Mouse (Mus musculus): ENCODE measurements around the gene Alg14. TPM values are rescaled to one million over a fixed set of nuclear protein-coding genes. Genes with fewer than 3 reads are reported as not detected.

The Alg14 gene
- total RNA-seq, 2 experiments from 2014 or later, result 12.2 to 12.7 TPM

DNA sequence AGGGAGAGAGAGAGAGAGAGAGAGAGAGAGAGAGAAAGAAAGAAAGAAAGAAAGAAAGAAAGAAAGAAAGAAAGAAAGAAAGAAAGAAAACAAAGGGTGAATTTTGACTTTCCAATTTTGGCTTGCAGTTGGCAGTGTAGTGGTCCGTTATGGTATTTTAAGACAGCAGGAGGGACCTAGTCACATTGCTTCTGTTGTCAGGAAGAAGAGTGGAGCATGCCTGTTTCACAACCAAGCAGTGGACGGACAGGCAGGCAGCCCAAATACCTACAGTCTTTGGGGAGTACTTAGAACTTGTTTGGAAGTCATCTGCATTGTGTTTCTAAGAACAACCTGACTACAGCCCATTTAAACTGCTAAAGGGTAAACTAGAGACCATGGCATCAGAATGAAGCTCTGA is 47.1 kb downstream of the Alg14 start:
- no peak for DNase-seq

DNA sequence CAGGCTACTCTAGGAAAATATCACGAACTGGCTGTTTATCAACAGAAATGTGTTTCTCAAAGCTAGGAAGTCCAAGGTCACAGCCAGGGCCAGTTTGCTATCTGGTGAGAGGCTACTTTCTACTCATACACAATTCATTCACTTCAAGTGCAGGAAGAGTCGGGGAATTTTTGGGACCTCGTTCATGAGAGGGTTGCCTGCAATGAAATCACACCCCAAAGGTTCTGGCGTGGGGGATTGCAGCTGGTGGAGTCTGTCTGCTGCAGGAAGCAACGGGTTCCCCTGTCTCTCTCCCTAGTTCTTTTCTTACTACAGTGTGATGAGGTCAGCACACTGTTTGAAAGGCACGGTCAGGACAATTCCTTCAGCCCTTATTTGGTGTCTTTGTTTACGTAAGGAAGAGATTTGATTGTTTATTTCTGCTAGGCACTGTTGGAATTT is 48.8 kb downstream of the Alg14 start:
- DNase-seq, result no peak

DNA sequence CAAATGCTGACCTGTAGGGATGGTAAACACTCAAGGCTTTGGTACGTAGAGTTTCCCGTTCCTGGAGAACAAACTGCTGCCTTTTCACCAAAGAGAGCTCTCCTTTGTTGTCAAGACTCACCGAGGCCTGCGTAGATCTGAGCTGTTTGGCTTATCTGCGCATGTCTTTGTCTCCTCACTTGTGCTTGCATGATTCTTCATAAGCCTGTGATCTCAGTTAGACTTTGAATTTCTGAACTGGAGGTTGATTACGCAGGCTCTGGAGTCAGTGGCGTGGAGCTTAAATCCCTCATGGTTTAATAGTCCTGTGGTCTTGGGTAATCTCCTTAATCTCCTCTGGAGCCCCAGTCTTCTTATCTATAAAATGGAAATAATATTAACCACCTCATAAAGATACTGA is 51.7 kb downstream of the Alg14 start:
- no peak for DNase-seq

DNA sequence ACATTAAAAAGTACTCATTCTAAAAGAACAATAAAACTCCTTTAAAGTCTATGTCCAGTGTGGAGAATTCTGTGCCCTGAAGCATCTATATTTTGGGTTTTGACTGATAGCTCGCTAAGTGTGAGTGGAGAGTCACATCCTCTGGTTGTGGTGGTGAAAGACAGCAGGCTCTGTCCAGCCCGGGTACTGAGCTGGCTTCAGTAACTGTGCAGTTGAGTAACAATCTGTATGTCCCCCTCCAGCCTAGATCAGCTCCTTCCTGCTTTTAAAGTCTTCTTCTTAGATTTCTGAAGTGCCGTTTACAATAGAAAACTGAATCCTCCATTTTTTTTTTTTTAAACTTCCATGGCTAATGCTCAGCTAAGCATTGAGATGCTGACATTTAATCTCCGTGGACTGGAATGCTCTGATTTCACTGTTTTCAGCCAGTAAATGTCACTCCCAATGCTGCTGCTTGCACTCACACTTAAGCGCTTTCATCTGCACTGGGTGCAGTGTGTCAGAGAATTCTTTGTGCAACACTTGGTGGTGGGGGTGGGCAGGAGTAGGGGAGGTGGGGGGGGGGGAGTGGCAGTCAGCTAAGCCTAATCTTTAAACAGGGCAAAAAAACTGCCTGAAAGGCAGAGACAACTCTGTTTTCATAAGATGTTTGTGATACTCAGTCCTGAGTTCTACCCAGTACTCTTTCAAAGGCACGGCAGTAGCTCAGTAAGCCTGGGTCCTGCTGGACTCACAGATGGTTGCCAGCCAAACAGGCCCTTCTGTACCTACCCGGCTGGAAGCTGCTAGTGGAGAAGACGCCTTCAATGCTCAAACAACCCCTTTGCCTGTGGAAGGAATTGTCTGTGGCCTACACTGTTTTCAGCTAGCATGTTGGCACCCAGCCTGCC is 52.7 kb downstream of the Alg14 start:
- no peak for DNase-seq

DNA sequence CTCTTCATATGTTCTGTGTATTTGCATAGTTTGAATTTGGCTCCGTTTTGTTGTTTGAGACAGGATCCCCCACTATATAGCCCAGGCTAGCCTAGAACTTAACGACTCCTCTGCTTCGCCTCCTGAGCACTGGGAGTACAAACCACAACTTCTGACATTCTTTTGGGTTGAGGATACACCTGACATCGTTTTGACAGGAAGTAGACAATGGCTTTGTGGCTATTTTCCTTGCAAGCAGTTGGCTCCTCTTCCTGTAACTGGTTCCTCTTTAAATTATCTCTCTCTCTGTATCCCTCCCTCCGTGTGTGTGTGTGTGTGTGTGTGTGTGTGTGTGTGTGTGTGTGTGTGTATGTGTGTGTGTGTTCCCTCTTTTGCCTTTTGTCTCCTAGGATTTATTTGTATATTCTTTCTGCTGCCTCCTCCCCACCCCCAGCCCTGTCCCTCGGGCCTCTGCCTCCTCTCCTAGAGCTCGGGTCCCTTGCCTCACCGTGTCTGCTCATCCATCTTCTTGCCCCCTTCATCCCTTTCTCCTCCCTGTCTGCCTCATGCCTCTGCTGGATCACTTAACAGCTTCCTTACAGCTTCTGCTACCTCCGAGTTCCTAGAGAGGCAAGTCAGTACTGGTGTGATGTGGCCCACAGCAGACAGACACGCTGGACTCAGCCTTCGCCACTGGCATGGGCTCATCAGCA is 53.5 kb downstream of the Alg14 start:
- DNase-seq, result no peak

DNA sequence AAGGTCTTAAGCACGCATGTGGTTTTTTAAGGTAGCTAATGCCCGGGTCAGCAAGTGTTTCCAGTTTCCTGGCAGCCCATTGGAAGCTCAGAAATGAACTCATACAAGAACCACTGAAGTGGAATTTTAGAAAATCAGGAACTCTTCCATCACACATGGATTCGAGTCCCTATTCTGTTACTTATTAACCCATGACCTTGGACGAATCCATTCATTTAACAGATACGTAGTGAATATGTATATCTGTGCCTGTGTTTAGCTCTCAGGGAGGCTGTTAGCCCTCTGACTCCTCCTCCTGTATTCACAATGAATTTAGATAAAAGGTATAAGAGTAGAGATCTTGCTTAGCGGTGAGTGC is 54.0 kb downstream of the Alg14 start:
- no peak for DNase-seq

DNA sequence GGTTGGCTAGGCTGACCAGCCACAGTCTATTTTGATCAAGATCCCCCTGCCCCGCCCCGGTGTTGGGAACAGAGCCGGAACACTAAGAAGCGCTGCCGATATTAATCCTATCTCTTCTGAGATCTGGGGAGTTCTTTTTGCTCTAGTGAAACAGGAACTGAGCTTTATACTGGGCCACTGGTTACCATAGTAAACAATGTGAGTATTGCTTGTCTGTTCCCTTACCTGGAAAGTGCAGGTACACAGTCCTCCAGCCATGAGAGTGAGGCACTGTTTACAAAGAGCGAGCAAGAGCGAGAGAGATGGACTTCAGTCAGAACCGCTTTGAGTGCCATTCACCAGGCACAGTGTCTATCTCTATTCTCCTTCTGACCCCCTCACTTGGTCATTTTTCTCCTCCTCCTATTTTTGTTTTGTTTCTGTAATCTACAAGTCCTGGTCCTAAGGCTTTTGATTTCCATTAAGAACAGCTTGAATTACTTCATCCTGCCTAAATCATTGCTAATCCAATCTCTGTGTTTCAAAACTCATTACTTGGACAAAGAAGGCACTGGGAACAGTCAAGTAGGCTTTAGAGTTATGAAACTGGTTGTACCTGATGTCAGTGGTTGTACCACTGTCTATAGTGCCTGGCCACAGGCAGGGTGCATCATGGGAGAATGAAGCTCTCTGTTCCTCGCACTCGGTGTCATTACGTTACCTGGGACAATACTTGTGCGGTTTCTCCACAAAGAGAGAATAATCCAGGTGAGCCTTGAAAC is 55.1 kb downstream of the Alg14 start:
- no peak for DNase-seq

DNA sequence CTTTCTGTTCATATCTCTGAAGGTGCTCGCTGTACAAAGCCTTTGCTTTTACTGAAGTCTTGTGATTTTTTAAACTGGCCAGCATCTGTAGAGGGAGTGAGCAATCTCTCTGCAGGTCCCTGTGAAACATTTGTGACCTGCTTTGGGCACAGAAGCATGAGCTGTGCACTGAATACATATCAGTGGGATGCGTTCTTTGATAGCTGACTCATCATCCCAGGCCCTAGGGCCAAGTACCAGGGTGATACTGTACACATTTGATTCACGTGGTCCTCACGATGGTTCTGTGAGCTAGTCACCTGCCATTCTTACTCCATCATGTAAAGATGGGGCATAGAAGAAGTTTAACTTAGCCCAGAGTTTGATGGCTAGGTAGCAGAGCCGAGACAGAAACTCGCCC is 57.2 kb downstream of the Alg14 start:
- DNase-seq, result no peak

DNA sequence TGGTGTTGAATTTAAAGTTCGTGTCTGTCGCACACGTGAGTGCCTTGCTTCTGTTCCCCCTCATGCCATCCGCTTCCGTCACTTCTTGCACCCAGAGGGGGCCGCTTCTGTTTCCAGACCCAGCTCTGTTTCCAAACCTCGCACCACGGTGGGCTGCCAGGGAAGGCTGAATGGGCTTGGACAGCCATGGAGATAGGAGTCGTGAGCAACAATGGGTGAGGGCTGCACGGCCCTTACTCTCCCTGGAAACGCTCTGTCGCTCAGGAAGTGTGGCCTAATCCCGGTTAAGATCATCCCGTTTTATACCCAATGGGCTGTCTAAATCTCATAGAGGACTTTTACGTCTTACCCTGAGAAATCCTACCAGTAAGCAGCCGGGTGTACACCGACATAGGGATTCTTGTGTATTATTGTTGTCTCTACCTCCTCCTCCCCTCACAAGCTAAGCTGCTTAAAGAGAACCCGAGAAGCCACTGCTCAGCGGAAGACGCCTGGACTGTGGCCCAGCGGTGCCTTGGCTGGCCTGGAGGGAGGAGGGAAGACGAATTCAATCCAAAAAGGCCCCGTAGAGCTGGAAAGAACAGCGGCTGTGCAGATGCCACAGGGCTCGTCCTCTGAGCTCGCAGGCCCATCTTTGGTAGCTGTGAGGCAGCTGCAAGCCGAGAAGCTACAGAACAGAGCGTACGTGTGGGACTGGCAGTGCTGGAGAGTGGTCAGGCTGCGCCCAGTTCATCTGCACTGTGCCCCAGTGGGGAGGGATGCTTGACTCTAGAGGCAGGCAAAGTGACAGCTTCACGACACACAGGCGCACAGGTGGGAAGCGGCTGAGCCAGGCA is 58.0 kb downstream of the Alg14 start:
- no peak for DNase-seq

DNA sequence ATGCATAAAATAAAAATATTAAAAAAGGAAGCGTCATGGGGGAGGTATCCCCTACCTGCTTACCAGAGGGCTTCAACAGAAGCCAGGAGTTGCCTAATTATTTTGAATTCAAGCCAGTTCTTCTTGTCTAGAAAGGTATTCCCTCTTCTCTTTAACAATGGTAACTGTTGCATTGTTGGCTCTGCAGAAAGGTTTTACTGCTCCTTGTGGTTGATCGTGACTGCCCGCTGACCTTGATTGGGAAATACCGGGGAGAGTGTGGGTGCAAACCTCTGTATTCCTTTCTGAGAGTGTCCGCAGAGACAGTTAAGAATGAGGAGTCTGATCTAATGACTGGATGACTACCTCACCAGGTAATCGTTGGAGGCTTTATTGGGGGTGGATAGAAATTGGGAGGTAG is 59.7 kb downstream of the Alg14 start:
- no peak for DNase-seq

DNA sequence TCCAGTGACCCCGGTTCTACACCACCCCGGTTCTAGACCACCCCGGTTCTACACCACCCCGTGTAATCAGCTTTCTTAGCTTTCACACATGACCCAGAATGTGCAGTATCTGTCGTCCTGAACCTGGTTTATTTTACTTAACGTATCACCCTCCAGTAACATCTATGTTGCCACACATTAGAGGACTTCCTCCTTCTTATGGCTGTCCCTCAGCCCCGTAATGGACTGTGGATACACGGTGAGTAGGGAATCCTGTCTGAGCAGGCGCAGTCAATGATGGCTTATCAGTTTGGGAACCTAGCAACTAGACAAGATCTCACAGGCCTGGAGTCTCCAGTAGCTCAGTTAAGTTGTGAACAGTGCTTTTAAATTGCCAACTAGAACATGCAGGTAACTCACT is 62.7 kb downstream of the Alg14 start:
- DNase-seq, result no peak

DNA sequence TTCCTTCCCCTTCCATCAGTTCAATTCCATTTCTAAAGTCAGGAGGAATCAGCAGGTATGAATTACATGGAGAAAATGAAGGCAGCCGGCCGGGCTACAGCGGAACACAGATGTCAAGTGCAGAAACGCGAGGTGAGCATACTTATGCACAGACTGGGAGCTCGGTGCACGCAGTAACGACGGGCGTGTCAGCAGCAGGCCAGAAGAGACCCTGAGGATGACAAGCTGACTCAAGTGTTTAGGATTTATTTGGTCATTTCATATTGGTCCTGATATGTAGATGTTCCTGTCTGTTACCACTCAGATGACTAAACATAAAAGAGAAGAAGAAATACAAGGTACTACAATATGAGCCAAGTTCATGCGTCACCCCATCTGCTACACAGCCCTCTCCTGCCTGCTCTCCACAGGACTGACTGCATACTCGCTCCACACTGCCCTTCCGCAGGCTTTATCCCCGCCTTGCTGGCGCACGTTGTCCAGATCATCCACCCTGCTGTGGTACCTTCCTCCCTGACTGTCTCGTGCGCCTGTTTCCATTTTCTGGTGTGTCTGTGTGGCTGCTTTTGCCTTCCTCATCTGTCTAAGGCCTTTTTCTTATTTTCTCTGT is 63.4 kb downstream of the Alg14 start:
- DNase-seq, result no peak

DNA sequence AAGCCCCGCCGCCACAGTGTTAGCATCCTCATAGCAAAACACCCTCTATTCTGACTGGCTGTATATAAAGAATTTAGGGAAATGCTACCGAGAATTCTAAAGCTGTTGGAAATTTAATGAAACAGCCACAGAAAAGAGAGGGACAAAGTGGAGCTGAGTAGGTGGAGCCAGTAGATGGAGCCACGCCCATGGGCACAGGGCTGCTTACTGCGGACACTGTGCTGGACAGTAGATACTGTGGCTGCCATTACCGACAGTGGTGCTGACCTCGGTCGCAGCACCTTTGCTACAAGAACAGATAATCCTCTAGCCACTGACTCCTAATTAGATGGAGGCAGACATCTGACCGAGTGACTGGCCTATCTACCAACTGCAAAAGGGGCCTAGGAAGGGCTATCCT is 64.0 kb downstream of the Alg14 start:
- DNase-seq, result no peak

DNA sequence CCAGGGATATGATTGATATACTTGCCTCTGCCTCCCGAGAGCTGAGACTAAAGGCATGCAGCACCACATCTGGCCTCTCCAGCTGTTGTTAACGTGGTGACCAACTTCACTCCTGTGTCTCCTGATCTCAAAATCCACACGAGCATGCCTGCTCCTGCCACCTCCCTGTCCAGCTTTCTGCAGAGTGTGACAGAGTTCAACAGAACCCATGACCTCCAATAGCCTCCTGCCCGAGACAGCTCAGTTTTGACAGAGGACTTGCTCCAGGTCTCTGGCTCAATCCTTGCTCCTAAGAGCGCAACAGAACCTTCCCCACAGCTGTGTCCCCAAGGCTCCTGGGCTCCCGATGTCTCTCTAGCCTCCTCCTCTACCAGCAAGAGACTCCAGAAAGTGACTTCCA is 64.5 kb downstream of the Alg14 start:
- DNase-seq, result no peak

DNA sequence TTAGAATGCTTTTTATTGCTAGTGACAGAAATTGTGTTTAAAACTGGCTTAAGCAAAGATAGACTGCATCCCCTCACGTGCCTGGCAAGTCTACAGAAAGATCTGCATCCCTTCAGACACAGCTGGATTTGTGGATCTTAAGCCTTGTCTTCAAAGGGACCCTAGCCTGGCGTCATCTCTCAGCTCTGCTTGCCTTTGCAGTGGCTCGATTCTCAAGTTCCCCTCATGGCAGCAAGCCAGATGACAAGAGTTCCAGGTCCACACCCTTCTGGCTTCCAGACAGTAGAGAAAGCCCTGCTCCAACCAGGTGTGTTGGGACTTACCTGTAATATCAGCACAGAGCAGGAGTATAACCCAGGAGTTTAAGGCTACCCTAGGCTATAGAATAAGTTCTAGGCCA is 65.5 kb downstream of the Alg14 start:
- DNase-seq, result no peak

DNA sequence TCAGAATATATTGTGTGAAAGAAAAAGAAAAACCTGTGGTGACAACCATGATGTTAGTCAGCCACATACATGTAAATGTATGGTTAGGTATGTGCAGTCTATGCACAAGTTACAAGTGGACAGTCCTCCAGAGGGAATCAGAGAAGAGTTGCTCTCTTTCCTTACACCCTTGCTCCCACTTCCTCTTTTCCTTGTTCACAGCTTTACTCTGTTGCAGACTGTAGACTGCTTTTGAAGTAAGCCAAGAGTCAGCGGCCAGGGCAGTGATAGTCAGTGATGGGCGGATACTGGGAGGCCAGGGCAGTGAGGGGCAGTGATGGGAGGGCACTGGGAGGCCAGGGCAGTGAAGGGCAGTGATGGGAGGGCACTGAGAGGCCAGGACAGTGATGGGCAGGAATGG is 66.7 kb downstream of the Alg14 start:
- DNase-seq, result no peak

DNA sequence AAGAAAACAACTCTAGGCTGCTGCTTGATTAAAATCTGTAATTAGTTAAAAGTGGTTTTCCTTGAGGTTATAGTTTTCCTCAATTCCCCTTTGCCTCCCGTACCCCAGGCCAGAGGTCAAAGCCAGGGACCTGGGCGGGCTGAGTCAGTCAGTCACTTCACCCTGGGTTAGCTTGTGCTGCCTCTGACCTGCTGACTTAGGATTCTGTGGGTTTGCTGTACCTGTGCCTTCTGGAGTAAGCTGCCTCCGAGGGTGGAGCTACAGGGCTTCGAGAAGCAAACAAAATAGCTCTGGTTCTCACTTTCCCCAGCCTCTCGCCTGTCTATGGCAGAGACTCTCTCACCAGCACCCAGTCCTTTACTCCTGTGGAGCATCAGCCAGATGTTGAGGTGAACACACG is 67.3 kb downstream of the Alg14 start:
- DNase-seq, result no peak

DNA sequence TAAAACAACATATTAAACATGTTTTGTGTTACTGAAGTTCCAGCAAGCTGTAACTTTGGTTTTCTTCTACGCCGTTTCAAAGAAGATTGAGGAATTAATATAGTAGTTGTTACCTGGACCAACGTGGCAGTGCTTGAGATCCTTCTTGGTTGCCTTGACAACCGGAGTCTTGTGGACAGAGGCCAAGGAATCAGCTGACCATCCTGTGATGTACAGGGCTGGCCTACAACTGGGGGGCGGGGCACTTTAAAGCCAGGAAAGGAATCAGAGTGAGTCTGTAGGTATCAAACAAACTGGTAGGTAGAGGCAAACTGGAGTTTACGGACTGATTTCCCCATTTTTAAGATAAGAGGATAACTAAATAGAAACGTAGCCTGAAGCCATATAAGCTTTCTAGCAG is 67.7 kb downstream of the Alg14 start:
- no peak for DNase-seq

DNA sequence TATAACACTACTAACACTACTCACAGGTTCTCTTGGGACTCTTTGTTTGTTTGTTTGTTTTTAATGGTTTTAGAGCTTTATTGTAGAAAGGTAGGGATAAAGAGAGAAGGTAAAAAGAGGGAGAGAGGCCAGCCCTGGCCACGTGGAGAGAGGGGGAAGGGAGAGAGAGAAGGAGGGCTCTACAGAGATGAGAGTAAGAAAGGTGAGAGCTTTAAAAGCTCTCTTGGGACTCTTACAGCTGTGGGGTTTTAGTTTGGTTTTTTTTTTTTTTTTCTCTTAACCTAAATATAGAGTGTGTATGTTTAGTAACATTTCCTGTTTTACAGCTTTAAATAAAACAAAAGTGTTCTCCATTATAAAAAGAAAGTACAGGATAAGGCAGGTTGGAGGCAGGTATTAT is 70.4 kb downstream of the Alg14 start:
- DNase-seq, result no peak

DNA sequence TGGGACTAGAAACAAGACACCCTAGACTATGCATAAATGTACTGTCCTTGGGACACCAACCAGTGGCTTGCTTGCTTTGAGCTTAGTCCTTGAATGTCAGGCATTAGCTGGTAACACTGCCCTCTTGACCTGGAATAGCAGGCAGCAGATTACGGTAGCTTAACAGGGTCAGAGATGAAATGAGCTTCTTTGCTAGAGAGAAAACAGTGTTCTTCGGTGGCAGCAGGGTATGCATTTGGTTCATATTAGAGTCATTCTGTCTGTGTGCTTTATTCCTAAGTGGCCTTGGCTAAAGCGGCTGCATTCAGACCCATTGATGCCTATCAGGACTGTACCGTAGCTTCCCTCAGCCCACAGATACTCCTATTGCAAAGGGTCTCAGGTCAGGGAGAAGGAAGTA is 72.8 kb downstream of the Alg14 start:
- no peak for DNase-seq

DNA sequence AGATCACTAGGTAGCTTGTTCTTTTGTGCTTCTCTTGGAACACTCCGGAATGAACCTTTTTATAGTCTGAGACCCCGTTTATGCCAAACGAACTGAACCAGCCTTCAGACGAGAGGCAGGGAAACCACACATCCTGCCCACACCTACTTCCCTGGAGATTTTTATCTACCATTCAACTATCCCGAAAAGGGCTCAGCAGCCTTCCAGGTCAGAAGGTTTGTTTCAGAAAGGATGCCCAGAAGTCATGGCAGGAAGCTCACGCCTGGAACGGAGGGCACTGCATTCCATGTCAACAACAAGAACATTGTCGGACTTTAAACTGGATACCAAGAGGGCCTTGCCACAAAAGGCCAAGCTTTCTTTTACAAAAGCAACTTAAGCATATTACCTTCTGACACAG is 73.6 kb downstream of the Alg14 start:
- no peak for DNase-seq

DNA sequence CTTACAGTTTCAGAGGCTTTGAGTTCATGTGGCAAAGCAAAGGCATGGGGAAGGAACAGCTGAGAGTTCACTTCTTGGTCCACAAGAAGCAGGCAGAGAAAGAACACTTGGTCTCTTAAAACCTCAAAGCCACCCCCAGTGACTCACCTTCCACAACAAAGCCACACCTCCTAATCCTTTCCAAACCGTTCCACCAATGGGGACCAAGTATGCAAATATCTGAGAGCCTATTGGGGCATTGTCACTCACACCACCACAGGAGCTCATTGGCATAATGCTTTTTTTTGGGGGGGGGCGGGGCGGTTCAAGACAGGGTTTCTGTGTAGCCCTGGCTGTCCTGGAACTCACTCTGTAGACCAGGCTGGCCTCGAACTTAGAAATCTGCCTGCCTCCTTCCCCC is 77.0 kb downstream of the Alg14 start:
- DNase-seq, result no peak
